Mouse (Mus musculus): ENCODE measurements at regions not wholly inside any gene's neighbourhood (a gene's known extent, or its start where the extent isn't known, plus 50 kb on each side); places are given as distances from the start of the nearest gene placed in this dataset.

DNA sequence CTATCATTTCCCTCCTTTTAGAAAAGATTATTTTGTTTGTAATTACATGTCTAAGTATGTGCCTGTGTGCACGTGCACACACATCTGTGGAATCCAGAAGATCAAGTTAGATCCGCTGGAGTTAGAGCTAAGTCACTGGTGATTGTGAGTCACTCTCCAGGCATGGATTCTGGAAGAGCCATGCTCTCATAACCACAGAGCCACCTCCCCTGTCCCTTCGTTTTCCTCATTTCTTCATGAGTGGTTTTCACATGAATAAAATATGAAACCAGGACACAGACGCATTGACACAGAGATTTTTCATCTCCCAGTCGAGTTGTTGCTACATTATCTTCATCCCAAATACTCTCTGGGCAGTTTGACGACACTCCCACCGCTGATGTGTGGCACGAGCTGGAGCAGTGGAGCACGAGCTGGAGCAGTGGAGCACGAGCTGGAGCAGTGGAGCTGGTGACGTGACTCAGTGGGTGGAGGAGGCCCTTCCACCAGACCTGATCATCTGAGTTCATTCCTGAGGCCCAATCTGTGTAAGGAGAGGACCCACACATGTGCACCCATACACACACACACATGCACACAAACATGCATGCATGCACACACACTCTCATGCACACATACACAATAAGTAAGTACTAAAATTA, 106.1 kb upstream of the Dynlrb2 start:
- no peak for TF ChIP-seq CTCF (IDR thresholded peaks at IDR 0.05; ENCODE audit: low read depth)
- no peak for TF ChIP-seq EP300 (IDR thresholded peaks at IDR 0.05; ENCODE audit: low read depth)
